Mouse (Mus musculus) lung, embryonic 14.5 days (tissue): ENCODE data around the gene Nme7. TPM values are rescaled to one million over a fixed set of nuclear protein-coding genes. Genes with fewer than 3 reads are reported as not detected.

ENCODE experiments used
- ATAC-seq: fragments of 200-750 bp; cut with Nextera tagmentation; 2 replicates; pipeline ENCODE4 v1.8.0; 2017; ENCODE audit warnings: mild to moderate bottlenecking, moderate TSS enrichment, moderate library complexity; ENCODE audit not compliant: insufficient read depth
- DNase-seq: peaks from one replicate; pipeline ENCODE4 v3.0.0-alpha.2; 2015
- H3K27ac ChIP-seq: fragments of 300-500 bp; sonication (generic); 2 replicates; pipeline ENCODE4 v1.5.1; 2014; ENCODE audit warnings: low read depth, mild to moderate bottlenecking, moderate library complexity
- H3K27me3 ChIP-seq: fragments of 300-500 bp; sonication (generic); 2 replicates; pipeline ENCODE4 v1.6.1; 2014; ENCODE audit warnings: low read length, control low read depth; ENCODE audit not compliant: insufficient read depth
- H3K36me3 ChIP-seq: fragments of 300-500 bp; sonication (generic); 2 replicates; pipeline ENCODE4 v1.6.1; 2014; ENCODE audit warnings: control low read depth; ENCODE audit not compliant: insufficient read depth
- H3K4me1 ChIP-seq: fragments of 300-500 bp; sonication (generic); 2 replicates; pipeline ENCODE4 v1.6.1; 2014; ENCODE audit warnings: antibody characterized with exemption, control low read depth; ENCODE audit not compliant: insufficient read depth
- H3K4me2 ChIP-seq: fragments of 300-500 bp; sonication (generic); 2 replicates; pipeline ENCODE4 v1.6.1; 2014; ENCODE audit warnings: mild to moderate bottlenecking
- H3K4me3 ChIP-seq: fragments of 300-500 bp; sonication (generic); 2 replicates; pipeline ENCODE4 v1.5.1; 2014; ENCODE audit warnings: low read depth, low read length
- H3K9ac ChIP-seq: fragments of 300-500 bp; sonication (generic); 2 replicates; pipeline ENCODE4 v1.6.1; 2014
- H3K9me3 ChIP-seq: fragments of 300-500 bp; sonication (generic); 2 replicates; pipeline ENCODE4 v1.6.1; 2016; ENCODE audit warnings: low read depth, low read length, control low read depth
- CTCF ChIP-seq: IDR thresholded peaks from 2 replicates; pipeline ENCODE4 v1.5.1; 2016; ENCODE audit warnings: antibody characterized with exemption, low read depth
- WGBS: fragments of 180-500 bp; shearing (Covaris S2); extraction: QIAGEN DNeasy Blood & Tissue Kit; methylation state at CpG from one replicate; pipeline ENCODE4 v1.1.7; 2014; 5-methylcytosine and 5-hydroxymethylcytosine counted together
- polyA plus RNA-seq: library from polyadenylated mRNA; unstranded; fragments of >200 nt; fragmentation: Nextera tagmentation; extraction: Ambion mirVana; gene quantifications from 2 replicates; pipeline ENCODE4 v1.2.1, GENCODE M21; 2014

The Nme7 gene
- polyA plus RNA-seq, 1 experiment from 2014 or later: 32.6 TPM

- peaks cover 24% of the 10 kb centered on the region for H3K27me3 ChIP-seq
- ATAC-seq (no peak), DNase-seq (no peak)
- no peak for TF ChIP-seq CTCF
- 78% methylated on average over 6 of the region's 6 CpGs for WGBS
- no peaks in the 10 kb centered on the region; the same call in 1 of the 2 replicates for H3K36me3 ChIP-seq
- no peak overlapping the region for H3K9ac ChIP-seq
- no peak overlapping the region for H3K4me2 ChIP-seq
- H3K4me1 ChIP-seq: no peaks in the 10 kb centered on the region
- no peak overlapping the region for H3K4me3 ChIP-seq
- no peak overlapping the region for H3K27ac ChIP-seq
- no peaks in the 10 kb centered on the region for H3K9me3 ChIP-seq
Measured at GRCm38 (mm10) chr1:164452580-164452979, 148.7 kb downstream of the Nme7 start.

GRCm38 (mm10) chr1:164453146-164453545, 149.2 kb downstream of the Nme7 start:
- Histone ChIP-seq H3K4me3 (no peak overlapping the region), H3K4me1 (no peaks in the 10 kb centered on the region), H3K9me3 (no peaks in the 10 kb centered on the region), H3K36me3 (no peaks in the 10 kb centered on the region; the same call in 1 of the 2 replicates), H3K9ac (no peak overlapping the region), H3K27ac (no peak overlapping the region), H3K4me2 (no peak overlapping the region), H3K27me3 (peaks cover 24% of the 10 kb centered on the region)
- no peak for TF ChIP-seq CTCF
- 83% methylated on average over 8 of the region's 8 CpGs for whole genome bisulfite sequencing
- no peak for ATAC-seq
- DNase-seq: no peak

- Histone ChIP-seq H3K27ac (no peak overlapping the region), H3K4me3 (no peak overlapping the region), H3K4me1 (no peaks in the 10 kb centered on the region), H3K36me3 (no peaks in the 10 kb centered on the region; the same call in 1 of the 2 replicates), H3K9ac (no peak overlapping the region), H3K4me2 (no peak overlapping the region), H3K9me3 (no peaks in the 10 kb centered on the region), H3K27me3 (peaks cover 29% of the 10 kb centered on the region)
- WGBS: 81% methylated on average over 5 of the region's 5 CpGs
- DNase-seq (no peak), ATAC-seq (no peak)
- no peak for TF ChIP-seq CTCF
Measured at GRCm38 (mm10) chr1:164453739-164454138, 149.8 kb downstream of the Nme7 start.

GRCm38 (mm10) chr1:164454747-164455400, 151.0 kb downstream of the Nme7 start:
- H3K4me1 ChIP-seq: no peaks in the 10 kb centered on the region
- peak overlapping the region; percentile 50 for H3K4me2 ChIP-seq
- H3K4me3 ChIP-seq: peak overlapping the region; percentile 18; the same call in 1 of the 2 replicates
- no peak overlapping the region for H3K9ac ChIP-seq
- no peak for TF ChIP-seq CTCF
- 30% methylated on average over 14 of the region's 14 CpGs for WGBS
- ATAC-seq (no peak), DNase-seq (peak; percentile 59)
- no peaks in the 10 kb centered on the region for H3K9me3 ChIP-seq
- no peaks in the 10 kb centered on the region; the same call in 1 of the 2 replicates for H3K36me3 ChIP-seq
- peaks cover 37% of the 10 kb centered on the region for H3K27me3 ChIP-seq
- H3K27ac ChIP-seq: no peak overlapping the region

GRCm38 (mm10) chr1:164455614-164456013, 151.7 kb downstream of the Nme7 start:
- Histone ChIP-seq H3K9ac (no peak overlapping the region), H3K36me3 (no peaks in the 10 kb centered on the region; the same call in 1 of the 2 replicates), H3K27ac (no peak overlapping the region; the same call in 1 of the 2 replicates), H3K27me3 (peaks cover 41% of the 10 kb centered on the region), H3K4me3 (peak overlapping the region; percentile 58), H3K9me3 (no peaks in the 10 kb centered on the region), H3K4me1 (no peaks in the 10 kb centered on the region), H3K4me2 (peak overlapping the region; percentile 83)
- DNase-seq (peak; percentile 27), ATAC-seq (no peak)
- 48% methylated on average over 7 of the region's 7 CpGs for WGBS
- peak; percentile 57 for TF ChIP-seq CTCF

GRCm38 (mm10) chr1:164456065-164456464, 152.1 kb downstream of the Nme7 start:
- H3K4me1 ChIP-seq: no peaks in the 10 kb centered on the region
- H3K9me3 ChIP-seq: no peaks in the 10 kb centered on the region
- no peak overlapping the region; the same call in 1 of the 2 replicates for H3K27ac ChIP-seq
- TF ChIP-seq CTCF: no peak
- peak overlapping the region; percentile 58 for H3K4me3 ChIP-seq
- no peak overlapping the region for H3K9ac ChIP-seq
- WGBS: 14% methylated on average over 6 of the region's 6 CpGs
- DNase-seq: peak; percentile 42
- no peak for ATAC-seq
- H3K36me3 ChIP-seq: no peaks in the 10 kb centered on the region; the same call in 1 of the 2 replicates
- H3K27me3 ChIP-seq: peaks cover 42% of the 10 kb centered on the region
- H3K4me2 ChIP-seq: peak overlapping the region; percentile 83

GRCm38 (mm10) chr1:164456731-164457130, 152.8 kb downstream of the Nme7 start:
- no peaks in the 10 kb centered on the region for H3K4me1 ChIP-seq
- no peak for DNase-seq

More at GRCm38 (mm10) chr1:164456731-164457130, 152.8 kb downstream of the Nme7 start:
- Histone ChIP-seq H3K36me3 (no peaks in the 10 kb centered on the region; the same call in 1 of the 2 replicates), H3K27me3 (peaks cover 42% of the 10 kb centered on the region), H3K9ac (peak overlapping the region; percentile 59; the same call in 1 of the 2 replicates), H3K9me3 (no peaks in the 10 kb centered on the region), H3K4me2 (peak overlapping the region; percentile 83), H3K4me3 (peak overlapping the region; percentile 58), H3K27ac (0 out of 2 replicates have a peak overlapping the region, but pooled peaks have one; percentile 15)
- WGBS: 6% methylated on average over 8 of the region's 8 CpGs
- ATAC-seq: no peak
- TF ChIP-seq CTCF: no peak
